Mouse (Mus musculus): Measurements from ENCODE around the gene Pde1a. TPM values are rescaled to one million over a fixed set of nuclear protein-coding genes. Genes with fewer than 3 reads are reported as not detected.

Pde1a gene
- polyA plus RNA-seq, 1 experiment: 3.1 TPM

DNA sequence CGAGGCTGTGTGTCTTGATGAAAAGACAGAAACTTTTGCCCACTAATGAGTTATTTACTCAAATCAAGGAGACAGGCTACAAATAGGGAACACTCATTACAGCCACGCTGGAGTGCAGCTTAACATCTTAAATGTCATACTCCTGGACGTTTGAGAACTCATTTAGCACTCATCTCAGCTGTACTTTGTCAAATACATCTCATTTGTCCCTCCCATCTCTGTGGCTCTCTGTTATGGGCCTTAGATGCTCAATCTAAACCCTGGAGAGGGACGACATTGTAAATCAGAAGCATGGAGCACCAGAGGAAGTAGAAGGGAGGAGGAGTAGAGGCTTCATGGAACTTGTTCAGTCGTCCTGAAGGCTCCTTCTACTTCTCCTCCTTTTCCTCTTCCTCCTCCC is 194.6 kb downstream of the Pde1a start:
- no peak overlapping the region for H3K4me3 ChIP-seq (replicated peaks; ENCODE audit: extremely low read depth, low read depth, low read length)
- 35% methylated on average over 5 of the region's 5 CpGs for WGBS
- no peak for TF ChIP-seq CTCF (IDR thresholded peaks at IDR 0.05; ENCODE audit: insufficient read depth, low read length)
- TF ChIP-seq POLR2A (IDR thresholded peaks at IDR 0.05; ENCODE audit: borderline replicate concordance, extremely low read depth, low read depth, low read length): no peak
- no peaks in the 10 kb centered on the region for H3K4me1 ChIP-seq (ENCODE audit: control insufficient read depth, insufficient read depth, low read length)
- DNase-seq: no peak

GRCm38 (mm10) chr2:79922356-79922755 is 206.9 kb downstream of the Pde1a start:
- H3K4me1 ChIP-seq (ENCODE audit: control insufficient read depth, insufficient read depth, low read length): no peaks in the 10 kb centered on the region
- TF ChIP-seq CTCF (IDR thresholded peaks at IDR 0.05; ENCODE audit: insufficient read depth, low read length) (no peak), POLR2A (IDR thresholded peaks at IDR 0.05; ENCODE audit: borderline replicate concordance, extremely low read depth, low read depth, low read length) (no peak)
- no peak overlapping the region for H3K4me3 ChIP-seq (replicated peaks; ENCODE audit: extremely low read depth, low read depth, low read length)
- DNase-seq: no peak

DNA sequence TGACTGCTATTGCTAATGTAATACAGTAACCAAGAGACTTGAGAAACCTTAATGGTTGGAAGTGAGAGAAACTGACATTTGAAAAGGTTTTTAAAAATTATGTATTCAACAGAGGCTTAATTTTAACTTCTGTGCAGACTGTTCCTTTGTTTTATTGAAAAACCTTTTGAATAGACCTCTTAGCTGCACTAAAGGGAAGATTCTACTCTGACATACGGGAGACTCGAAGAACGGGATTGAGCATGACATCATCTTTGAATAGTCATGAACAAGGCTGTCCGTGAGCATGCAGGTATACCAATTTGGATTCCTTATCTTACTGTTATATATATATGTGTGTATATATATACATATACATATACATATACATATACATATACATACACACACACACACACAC is 207.9 kb downstream of the Pde1a start:
- TF ChIP-seq POLR2A (IDR thresholded peaks at IDR 0.05; ENCODE audit: borderline replicate concordance, extremely low read depth, low read depth, low read length) (no peak), CTCF (IDR thresholded peaks at IDR 0.05; ENCODE audit: insufficient read depth, low read length) (no peak)
- Histone ChIP-seq H3K4me1 (ENCODE audit: control insufficient read depth, insufficient read depth, low read length) (no peaks in the 10 kb centered on the region), H3K4me3 (replicated peaks; ENCODE audit: extremely low read depth, low read depth, low read length) (no peak overlapping the region)
- WGBS: 91% methylated on average over 4 of the region's 4 CpGs
- DNase-seq: no peak

GRCm38 (mm10) chr2:79920438-79920837 is 208.8 kb downstream of the Pde1a start:
- no peak for DNase-seq
- WGBS: 75% methylated on average over 4 of the region's 4 CpGs
- H3K4me1 ChIP-seq (ENCODE audit: control insufficient read depth, insufficient read depth, low read length): no peaks in the 10 kb centered on the region
- TF ChIP-seq CTCF (IDR thresholded peaks at IDR 0.05; ENCODE audit: insufficient read depth, low read length) (no peak), POLR2A (IDR thresholded peaks at IDR 0.05; ENCODE audit: borderline replicate concordance, extremely low read depth, low read depth, low read length) (no peak)
- H3K4me3 ChIP-seq (replicated peaks; ENCODE audit: extremely low read depth, low read depth, low read length): no peak overlapping the region

DNA sequence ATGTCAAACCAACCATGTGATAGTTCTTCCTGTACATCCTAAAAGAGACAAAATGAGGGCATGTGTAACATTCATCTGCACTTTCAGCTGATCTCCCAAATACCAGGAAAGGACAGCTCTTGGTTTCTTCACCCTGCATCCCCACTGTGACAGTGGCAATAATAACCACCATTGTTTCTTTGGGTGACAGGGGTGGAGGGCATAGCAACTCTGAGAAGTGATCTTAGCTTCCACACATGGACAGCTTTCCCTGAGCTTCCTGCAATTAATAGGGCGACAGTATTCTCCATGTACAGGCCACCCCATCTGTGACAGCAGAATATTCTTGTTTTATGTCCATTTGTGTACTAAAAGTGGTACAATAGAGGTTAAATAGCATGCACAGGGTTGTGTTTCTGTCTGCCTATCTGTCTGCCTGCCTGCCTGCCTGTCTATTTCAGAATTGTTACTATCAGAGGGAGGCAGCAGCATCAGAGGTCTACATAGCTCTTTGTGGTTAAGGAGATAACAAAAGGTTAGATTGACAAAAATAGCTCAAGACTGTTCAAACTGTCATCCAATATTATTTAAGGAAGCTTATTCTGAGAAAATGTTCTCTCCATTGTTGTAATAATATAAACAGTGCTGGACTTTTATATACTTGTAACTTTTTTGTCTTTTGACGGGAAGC is 227.3 kb downstream of the Pde1a start:
- no peak for DNase-seq
- TF ChIP-seq POLR2A (IDR thresholded peaks at IDR 0.05; ENCODE audit: borderline replicate concordance, extremely low read depth, low read depth, low read length) (no peak), CTCF (IDR thresholded peaks at IDR 0.05; ENCODE audit: insufficient read depth, low read length) (no peak)
- 60% methylated on average over 2 of the region's 2 CpGs for WGBS
- no peak overlapping the region for H3K4me3 ChIP-seq (replicated peaks; ENCODE audit: extremely low read depth, low read depth, low read length)
- no peaks in the 10 kb centered on the region for H3K4me1 ChIP-seq (ENCODE audit: control insufficient read depth, insufficient read depth, low read length)

DNA sequence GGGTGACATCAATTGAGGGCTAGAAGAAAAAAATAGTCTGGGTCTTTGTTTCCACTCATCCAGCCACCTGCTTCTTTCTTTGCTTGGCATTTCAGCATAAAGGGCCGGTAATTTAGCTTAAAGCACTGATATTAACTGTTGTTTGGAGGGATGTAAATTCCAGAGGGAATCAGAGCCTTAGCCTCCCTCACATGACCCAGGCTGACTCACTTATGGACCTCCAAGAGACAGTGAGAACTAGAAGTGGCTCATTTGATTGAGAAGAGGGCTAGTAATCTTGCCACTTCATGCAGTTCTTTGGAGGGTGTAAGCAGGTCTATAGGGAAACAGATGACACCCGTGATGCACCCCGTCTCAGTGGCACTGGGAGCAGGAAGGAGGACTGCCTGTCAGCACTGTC is 230.7 kb downstream of the Pde1a start:
- H3K4me1 ChIP-seq (ENCODE audit: control insufficient read depth, insufficient read depth, low read length): no peaks in the 10 kb centered on the region
- TF ChIP-seq POLR2A (IDR thresholded peaks at IDR 0.05; ENCODE audit: borderline replicate concordance, extremely low read depth, low read depth, low read length) (no peak), CTCF (IDR thresholded peaks at IDR 0.05; ENCODE audit: insufficient read depth, low read length) (no peak)
- WGBS: 62% methylated on average over 3 of the region's 3 CpGs
- H3K4me3 ChIP-seq (replicated peaks; ENCODE audit: extremely low read depth, low read depth, low read length): no peak overlapping the region
- DNase-seq: no peak

DNA sequence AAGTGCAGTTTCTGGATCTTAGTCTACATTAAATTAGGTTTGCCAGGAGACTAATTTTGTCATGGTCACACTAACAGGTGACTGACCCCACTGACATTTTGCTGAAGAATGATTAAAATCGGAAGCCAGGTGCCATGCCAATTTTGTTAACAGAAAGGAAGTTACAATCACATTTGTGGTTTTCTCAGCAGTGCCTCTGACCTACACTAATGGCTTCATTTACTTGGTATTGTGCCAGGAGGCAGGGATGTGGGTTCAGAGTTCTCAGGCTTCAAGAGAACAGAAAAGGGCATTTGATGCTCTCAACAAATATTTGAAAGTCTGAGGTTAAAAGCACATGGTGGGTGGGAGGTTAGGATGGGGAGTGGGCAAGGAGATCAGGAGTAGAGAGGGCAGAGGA is 236.4 kb downstream of the Pde1a start:
- TF ChIP-seq CTCF (IDR thresholded peaks at IDR 0.05; ENCODE audit: insufficient read depth, low read length): no peak
- no peak for TF ChIP-seq POLR2A (IDR thresholded peaks at IDR 0.05; ENCODE audit: borderline replicate concordance, extremely low read depth, low read depth, low read length)
- DNase-seq: no peak
- Histone ChIP-seq H3K4me1 (ENCODE audit: control insufficient read depth, insufficient read depth, low read length) (no peaks in the 10 kb centered on the region), H3K4me3 (replicated peaks; ENCODE audit: extremely low read depth, low read depth, low read length) (no peak overlapping the region)
- 58% methylated on average over 1 of the region's 1 CpGs for WGBS

DNA sequence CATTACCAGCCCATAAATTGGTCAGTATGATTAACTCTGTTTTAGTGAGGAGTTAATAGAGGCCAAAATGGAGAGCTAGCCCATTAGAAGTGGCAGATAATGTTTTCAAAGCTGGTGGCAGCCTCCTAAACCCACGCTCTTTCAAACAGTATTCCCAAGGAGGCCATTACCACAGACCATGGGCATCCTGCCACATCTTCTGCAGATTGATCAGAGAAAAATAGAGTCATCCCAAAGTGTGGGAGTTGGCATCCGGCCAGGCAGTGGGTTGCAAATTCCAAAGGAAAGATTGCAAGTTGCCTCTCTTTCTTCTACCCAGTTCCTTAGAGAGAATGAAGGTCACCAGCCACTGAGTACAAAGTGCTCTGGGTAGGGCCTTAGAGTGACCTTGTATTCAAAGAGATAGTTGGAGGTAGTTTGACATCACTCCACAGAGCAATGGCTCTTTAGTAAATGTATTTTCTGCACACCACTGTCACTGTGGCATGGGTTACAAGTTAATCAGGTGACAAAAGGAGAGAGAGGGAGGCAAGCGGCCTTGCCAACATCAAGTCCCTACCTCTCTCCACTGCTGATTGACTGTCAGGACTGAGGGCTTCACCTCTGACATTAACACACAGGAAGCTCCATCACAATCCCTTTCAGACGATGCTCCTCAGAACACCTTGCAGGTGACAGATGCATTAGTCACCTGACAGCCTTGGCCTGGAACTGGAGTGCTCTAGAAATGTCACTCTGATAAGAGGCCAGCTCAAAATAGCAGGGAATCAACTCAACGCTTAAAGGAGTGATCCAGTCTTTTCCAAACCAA is 237.3 kb downstream of the Pde1a start:
- TF ChIP-seq POLR2A (IDR thresholded peaks at IDR 0.05; ENCODE audit: borderline replicate concordance, extremely low read depth, low read depth, low read length) (no peak), CTCF (IDR thresholded peaks at IDR 0.05; ENCODE audit: insufficient read depth, low read length) (no peak)
- 66% methylated on average over 5 of the region's 5 CpGs for WGBS
- no peaks in the 10 kb centered on the region for H3K4me1 ChIP-seq (ENCODE audit: control insufficient read depth, insufficient read depth, low read length)
- H3K4me3 ChIP-seq (replicated peaks; ENCODE audit: extremely low read depth, low read depth, low read length): no peak overlapping the region
- no peak for DNase-seq

- Histone ChIP-seq H3K4me3 (replicated peaks; ENCODE audit: extremely low read depth, low read depth, low read length) (no peak overlapping the region), H3K4me1 (ENCODE audit: control insufficient read depth, insufficient read depth, low read length) (no peaks in the 10 kb centered on the region)
- no peak for DNase-seq
- TF ChIP-seq POLR2A (IDR thresholded peaks at IDR 0.05; ENCODE audit: borderline replicate concordance, extremely low read depth, low read depth, low read length) (no peak), CTCF (IDR thresholded peaks at IDR 0.05; ENCODE audit: insufficient read depth, low read length) (no peak)
- WGBS: 77% methylated on average over 8 of the region's 8 CpGs
These were observed 238.5 kb downstream of the Pde1a start for GRCm38 (mm10) chr2:79890726-79891125.

All from lung, adult 2 months (tissue).